Mouse (Mus musculus) E14TG2a.4 (cell line): ENCODE data around the gene Gjc2.

Experiments used
- CTCF ChIP-seq: conservative IDR thresholded peaks from 2 replicates; pipeline ENCODE4 v1.5.1; 2014; ENCODE audit warnings: low read length
- NANOG ChIP-seq: IDR thresholded peaks from 2 replicates; pipeline ENCODE4 v1.6.1; 2014; ENCODE audit warnings: borderline replicate concordance, low read length, mixed read lengths
- POU5F1 ChIP-seq: IDR thresholded peaks from 2 replicates; pipeline ENCODE4 v1.6.1; 2014; ENCODE audit warnings: low read length, borderline replicate concordance

- no peak for TF ChIP-seq CTCF
- TF ChIP-seq NANOG: no peak
- TF ChIP-seq POU5F1: no peak
These were observed 4.7 kb upstream of the Gjc2 start for GRCm38 (mm10) chr11:59187706-59188105.
